Mouse (Mus musculus) lung, postnatal 0 days (tissue): Measurements from ENCODE around the gene Olfm2.
A peak's percentile ranks its signal among the peaks of the same experiment; 100 is the strongest.

ENCODE experiments used
- CTCF ChIP-seq: IDR thresholded peaks from 2 replicates; pipeline ENCODE4 v1.5.1; 2016; ENCODE audit warnings: antibody characterized with exemption, mild to moderate bottlenecking
- EP300 ChIP-seq: IDR thresholded peaks from 2 replicates; pipeline ENCODE4 v1.6.1; 2016; ENCODE audit warnings: antibody characterized with exemption, mild to moderate bottlenecking, control low read depth

- TF ChIP-seq EP300 (no peak), CTCF (peak; percentile 96)
These were observed 5.7 kb downstream of the Olfm2 start for GRCm38 (mm10) chr9:20740407-20740806.
